Mouse (Mus musculus): ENCODE data around the gene Slain1. TPM values are rescaled to one million over a fixed set of nuclear protein-coding genes. Genes with fewer than 3 reads are reported as not detected.
A peak's percentile ranks its signal among the peaks of the same experiment; 100 is the strongest.

Gene Slain1
- polyA plus RNA-seq, 1 experiment from 2014 or later, result 2.4 TPM

- peak overlapping the region; percentile 99 for H3K4me2 ChIP-seq
- H3K27me3 ChIP-seq, result peaks cover 51% of the 10 kb centered on the region
- no peak overlapping the region for H3K9ac ChIP-seq
- no peaks in the 10 kb centered on the region for H3K9me3 ChIP-seq
- H3K4me3 ChIP-seq, result no peak overlapping the region
- WGBS, result 50% methylated on average over 4 of the region's 4 CpGs
- no peaks in the 10 kb centered on the region for H3K36me3 ChIP-seq
- no peak overlapping the region for H3K27ac ChIP-seq
- peaks cover 17% of the 10 kb centered on the region for H3K4me1 ChIP-seq
- no peak for ATAC-seq (ENCODE audit: borderline replicate concordance, extremely low read depth, low FRiP score, low TSS enrichment)
These were observed 726 bp upstream of the Slain1 start for GRCm38 (mm10) chr14:103649302-103649701.

DNA sequence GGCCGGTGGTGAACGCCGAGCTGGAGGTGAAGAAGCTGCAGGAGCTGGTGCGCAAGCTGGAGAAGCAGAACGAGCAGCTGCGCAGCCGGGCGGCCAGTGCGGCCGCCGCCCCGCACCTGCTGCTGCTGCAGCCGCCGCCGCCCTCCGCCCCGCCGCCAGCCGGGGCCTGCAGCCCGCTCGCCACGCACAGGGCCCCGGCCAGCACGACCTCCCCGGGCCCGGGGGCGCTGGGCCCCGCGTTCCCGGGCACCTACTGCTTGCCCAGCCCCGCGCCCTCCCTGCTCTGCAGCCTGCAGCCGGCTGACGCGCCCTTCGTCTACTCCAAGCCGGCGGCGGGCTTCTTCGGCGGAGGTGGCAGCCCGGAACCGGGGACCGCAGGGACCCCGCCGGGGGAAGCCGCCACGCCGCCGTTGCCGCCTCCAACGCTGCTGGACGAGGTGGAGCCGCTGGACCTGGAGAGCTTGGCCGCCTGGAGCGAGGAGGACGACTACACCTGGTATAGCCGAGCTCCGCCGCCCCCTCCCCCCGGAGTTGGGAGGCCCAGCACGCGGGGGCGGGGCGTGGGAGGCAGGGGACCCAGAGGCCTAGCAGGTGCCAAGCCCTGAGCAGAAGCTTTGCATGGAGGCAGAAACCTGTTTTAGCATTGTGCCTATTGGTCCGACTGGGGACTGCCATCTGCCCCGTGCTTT lies 529 bp downstream of the Slain1 start:
- under 1% methylated on average over 43 of the region's 67 CpGs for WGBS
- Histone ChIP-seq H3K4me3 (peak overlapping the region; percentile 68), H3K4me1 (peaks cover 17% of the 10 kb centered on the region), H3K36me3 (no peaks in the 10 kb centered on the region), H3K9ac (peak overlapping the region; percentile 51), H3K27me3 (peaks cover 51% of the 10 kb centered on the region), H3K4me2 (peak overlapping the region; percentile 99), H3K27ac (peak overlapping the region; percentile 74), H3K9me3 (no peaks in the 10 kb centered on the region)
- peak; percentile 51 for ATAC-seq (ENCODE audit: borderline replicate concordance, extremely low read depth, low FRiP score, low TSS enrichment)

DNA sequence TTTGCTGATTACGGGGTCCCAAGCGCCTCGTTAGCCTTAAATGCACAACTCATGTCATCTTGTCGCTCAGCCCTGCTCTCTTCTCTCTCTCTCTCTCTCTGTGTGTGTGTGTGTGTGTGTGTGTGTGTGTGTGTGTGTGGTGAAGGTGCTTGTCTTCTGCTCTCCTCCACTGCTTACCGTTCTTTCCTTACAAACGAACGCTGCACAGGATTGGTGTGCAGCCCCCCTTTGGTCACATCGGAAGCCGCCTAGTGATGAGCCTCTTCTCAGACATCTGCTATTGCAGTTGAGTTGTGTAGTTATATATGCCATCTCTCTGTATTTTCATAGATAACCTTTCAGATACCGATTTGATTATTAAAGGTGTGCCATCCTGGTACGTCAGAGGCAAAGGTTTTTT lies 1.1 kb downstream of the Slain1 start:
- ATAC-seq (ENCODE audit: borderline replicate concordance, extremely low read depth, low FRiP score, low TSS enrichment), result no peak
- peak overlapping the region; percentile 74; the same call in 1 of the 2 replicates for H3K27ac ChIP-seq

GRCm38 (mm10) chr14:103651562-103651961 lies 1.5 kb downstream of the Slain1 start:
- Histone ChIP-seq H3K9me3 (no peaks in the 10 kb centered on the region), H3K4me3 (peak overlapping the region; percentile 68; the same call in 1 of the 2 replicates), H3K4me2 (peak overlapping the region; percentile 99), H3K4me1 (peaks cover 17% of the 10 kb centered on the region), H3K27ac (no peak overlapping the region), H3K9ac (no peak overlapping the region), H3K27me3 (peaks cover 51% of the 10 kb centered on the region), H3K36me3 (no peaks in the 10 kb centered on the region)
- WGBS, result 59% methylated on average over 2 of the region's 2 CpGs
- no peak for ATAC-seq (ENCODE audit: borderline replicate concordance, extremely low read depth, low FRiP score, low TSS enrichment)

More for the DNA sequence above, 1.1 kb downstream of the Slain1 start:
- peaks cover 51% of the 10 kb centered on the region for H3K27me3 ChIP-seq
- peak overlapping the region; percentile 51 for H3K9ac ChIP-seq
- H3K36me3 ChIP-seq, result no peaks in the 10 kb centered on the region
- H3K4me1 ChIP-seq, result peaks cover 17% of the 10 kb centered on the region
- H3K4me3 ChIP-seq, result peak overlapping the region; percentile 68
- whole genome bisulfite sequencing, result 9% methylated on average over 10 of the region's 11 CpGs
- no peaks in the 10 kb centered on the region for H3K9me3 ChIP-seq
- H3K4me2 ChIP-seq, result peak overlapping the region; percentile 99

GRCm38 (mm10) chr14:103652524-103652923 lies 2.5 kb downstream of the Slain1 start:
- H3K4me2 ChIP-seq, result no peak overlapping the region
- H3K4me3 ChIP-seq, result no peak overlapping the region
- 82% methylated on average over 5 of the region's 5 CpGs for WGBS
- no peaks in the 10 kb centered on the region for H3K9me3 ChIP-seq
- no peak overlapping the region for H3K27ac ChIP-seq
- H3K9ac ChIP-seq, result no peak overlapping the region
- no peaks in the 10 kb centered on the region for H3K36me3 ChIP-seq
- peaks cover 48% of the 10 kb centered on the region for H3K27me3 ChIP-seq
- no peak for ATAC-seq (ENCODE audit: borderline replicate concordance, extremely low read depth, low FRiP score, low TSS enrichment)
- peaks cover 17% of the 10 kb centered on the region for H3K4me1 ChIP-seq

GRCm38 (mm10) chr14:103653800-103654199 lies 3.8 kb downstream of the Slain1 start:
- Histone ChIP-seq H3K4me1 (peaks cover 17% of the 10 kb centered on the region), H3K36me3 (no peaks in the 10 kb centered on the region), H3K27ac (no peak overlapping the region), H3K4me2 (0 out of 2 replicates have a peak overlapping the region, but pooled peaks have one; percentile 14), H3K9ac (no peak overlapping the region), H3K4me3 (no peak overlapping the region), H3K27me3 (peaks cover 39% of the 10 kb centered on the region), H3K9me3 (no peaks in the 10 kb centered on the region)
- WGBS, result 54% methylated on average over 5 of the region's 5 CpGs
- no peak for ATAC-seq (ENCODE audit: borderline replicate concordance, extremely low read depth, low FRiP score, low TSS enrichment)

GRCm38 (mm10) chr14:103655448-103655847 lies 5.4 kb downstream of the Slain1 start:
- WGBS, result 72% methylated on average over 5 of the region's 5 CpGs
- Histone ChIP-seq H3K27ac (no peak overlapping the region), H3K4me1 (peaks cover 10% of the 10 kb centered on the region), H3K9me3 (no peaks in the 10 kb centered on the region), H3K27me3 (peaks cover 22% of the 10 kb centered on the region), H3K9ac (no peak overlapping the region), H3K4me2 (no peak overlapping the region), H3K36me3 (no peaks in the 10 kb centered on the region), H3K4me3 (no peak overlapping the region)
- no peak for ATAC-seq (ENCODE audit: borderline replicate concordance, extremely low read depth, low FRiP score, low TSS enrichment)

DNA sequence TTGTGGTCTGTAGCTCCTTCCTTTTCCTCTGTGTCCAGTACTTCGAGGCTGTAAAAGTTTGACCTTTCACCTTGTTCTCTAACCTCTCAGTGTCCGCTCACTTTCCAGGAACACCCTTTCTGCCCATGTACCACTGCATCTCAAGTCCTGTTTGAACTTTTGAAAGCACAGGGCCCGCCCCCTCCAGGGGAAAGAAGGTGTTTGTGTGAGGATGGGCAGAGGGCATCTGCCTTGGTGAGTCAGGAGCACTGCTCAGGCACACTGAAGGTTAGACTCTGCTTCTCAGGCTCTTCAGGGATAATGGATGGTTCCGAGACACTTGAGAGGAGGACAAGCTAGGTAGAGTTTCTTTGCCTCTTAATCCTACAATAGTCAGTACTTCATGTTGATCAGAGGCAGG lies 7.8 kb downstream of the Slain1 start:
- H3K27me3 ChIP-seq, result no peaks in the 10 kb centered on the region
- no peak overlapping the region for H3K4me3 ChIP-seq
- no peak overlapping the region for H3K9ac ChIP-seq
- no peaks in the 10 kb centered on the region for H3K36me3 ChIP-seq
- no peak for ATAC-seq (ENCODE audit: borderline replicate concordance, extremely low read depth, low FRiP score, low TSS enrichment)
- 74% methylated on average over 4 of the region's 4 CpGs for WGBS
- H3K27ac ChIP-seq, result no peak overlapping the region
- H3K4me1 ChIP-seq, result no peaks in the 10 kb centered on the region
- H3K9me3 ChIP-seq, result no peaks in the 10 kb centered on the region
- no peak overlapping the region for H3K4me2 ChIP-seq

- no peak overlapping the region for H3K9ac ChIP-seq
- no peak for ATAC-seq (ENCODE audit: borderline replicate concordance, extremely low read depth, low FRiP score, low TSS enrichment)
- no peak overlapping the region for H3K4me2 ChIP-seq
- no peaks in the 10 kb centered on the region for H3K4me1 ChIP-seq
- no peaks in the 10 kb centered on the region for H3K27me3 ChIP-seq
- H3K36me3 ChIP-seq, result no peaks in the 10 kb centered on the region
- H3K4me3 ChIP-seq, result no peak overlapping the region
- WGBS, result 83% methylated on average over 7 of the region's 7 CpGs
- H3K27ac ChIP-seq, result no peak overlapping the region
- H3K9me3 ChIP-seq, result no peaks in the 10 kb centered on the region
These were observed 13.0 kb downstream of the Slain1 start for GRCm38 (mm10) chr14:103663026-103663425.

DNA sequence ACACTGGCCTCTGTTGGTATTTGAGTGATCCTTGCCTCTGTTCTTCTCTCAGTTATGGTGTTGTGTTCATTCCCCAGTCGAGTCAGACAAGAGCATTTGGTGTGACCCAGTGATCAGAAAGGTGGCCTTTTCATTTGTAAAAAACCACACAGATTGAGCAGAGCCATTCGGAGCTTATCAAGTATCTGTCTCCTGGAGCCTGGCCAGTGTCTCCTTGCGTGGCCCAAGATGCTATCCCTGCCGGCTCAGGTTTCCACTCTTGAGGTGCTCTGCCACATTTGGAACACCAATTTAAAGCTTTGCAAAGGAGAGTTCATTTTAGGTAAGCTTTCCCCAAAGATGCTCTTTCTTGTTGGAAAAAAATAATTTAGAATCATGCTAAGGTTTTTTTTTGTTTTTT lies 14.4 kb downstream of the Slain1 start:
- H3K4me1 ChIP-seq, result no peaks in the 10 kb centered on the region
- no peak overlapping the region for H3K27ac ChIP-seq
- ATAC-seq (ENCODE audit: borderline replicate concordance, extremely low read depth, low FRiP score, low TSS enrichment), result no peak
- H3K4me2 ChIP-seq, result no peak overlapping the region
- no peak overlapping the region for H3K4me3 ChIP-seq
- no peaks in the 10 kb centered on the region for H3K36me3 ChIP-seq
- H3K9me3 ChIP-seq, result no peaks in the 10 kb centered on the region
- H3K27me3 ChIP-seq, result no peaks in the 10 kb centered on the region
- 68% methylated on average over 4 of the region's 4 CpGs for WGBS
- H3K9ac ChIP-seq, result no peak overlapping the region

- WGBS, result 53% methylated on average over 8 of the region's 8 CpGs
- Histone ChIP-seq H3K4me1 (no peaks in the 10 kb centered on the region), H3K9me3 (no peaks in the 10 kb centered on the region), H3K27me3 (no peaks in the 10 kb centered on the region), H3K9ac (no peak overlapping the region), H3K36me3 (no peaks in the 10 kb centered on the region), H3K27ac (no peak overlapping the region), H3K4me2 (no peak overlapping the region), H3K4me3 (no peak overlapping the region)
- ATAC-seq (ENCODE audit: borderline replicate concordance, extremely low read depth, low FRiP score, low TSS enrichment), result no peak
These were observed 16.4 kb downstream of the Slain1 start for GRCm38 (mm10) chr14:103666347-103666954.

GRCm38 (mm10) chr14:103667036-103667435 lies 17.0 kb downstream of the Slain1 start:
- no peak for ATAC-seq (ENCODE audit: borderline replicate concordance, extremely low read depth, low FRiP score, low TSS enrichment)
- 82% methylated on average over 8 of the region's 8 CpGs for WGBS

More at GRCm38 (mm10) chr14:103667036-103667435, 17.0 kb downstream of the Slain1 start:
- H3K27ac ChIP-seq, result no peak overlapping the region
- H3K9ac ChIP-seq, result no peak overlapping the region
- H3K4me1 ChIP-seq, result no peaks in the 10 kb centered on the region
- H3K9me3 ChIP-seq, result no peaks in the 10 kb centered on the region
- H3K36me3 ChIP-seq, result no peaks in the 10 kb centered on the region
- H3K4me3 ChIP-seq, result no peak overlapping the region
- H3K27me3 ChIP-seq, result no peaks in the 10 kb centered on the region
- H3K4me2 ChIP-seq, result no peak overlapping the region
